24 mouse cellular contexts compared by ENCODE assay signal in genomic region chr10:19031875-19032274, GRCm38 (mm10). TPM values are rescaled to one million over a fixed set of nuclear protein-coding genes. Genes with fewer than 3 reads are reported as not detected.
A peak's percentile ranks its signal among the peaks of the same experiment; 100 is the strongest.
DNase-seq lines count a peak whose midpoint lies in the region; ATAC-seq and TF ChIP-seq lines count a peak whose summit lies in the region.
"Had no signal": no experiment of that assay in that cellular context is flagged by ENCODE, and none has a peak within 500 bp of the region (broad histone marks: within the 10 kb centered on the region; RNA-seq: fewer than 3 reads in every experiment).

No protein-coding gene starts in this region.

- no peaks in the 10 kb centered on the region for H3K27me3 ChIP-seq in forebrain, embryonic 14.5 days (replicated peaks; ENCODE audit: control insufficient read depth, insufficient read depth, low read length)
- H3K27me3 ChIP-seq in forebrain, embryonic 10.5 days (ENCODE audit: poor library complexity, severe bottlenecking) = no peaks in the 10 kb centered on the region
- H3K27me3 ChIP-seq in forebrain, embryonic 16.5 days (replicated peaks; ENCODE audit: control insufficient read depth, insufficient read depth, low read length) = no peaks in the 10 kb centered on the region
- no peaks in the 10 kb centered on the region for H3K27me3 ChIP-seq in forebrain, embryonic 11.5 days (ENCODE audit: control insufficient read depth, insufficient read depth, low read length)
- H3K27me3 ChIP-seq: CH12.LX; embryonic facial prominence, embryonic 13.5 days; embryonic facial prominence, embryonic 15.5 days; Patski had no signal

- peak; percentile 29 for DNase-seq in forebrain, embryonic 14.5 days (ENCODE audit: low spot score)
- no peak for DNase-seq in forebrain, embryonic 10.5 days (ENCODE audit: extremely low spot score, low spot score)
- no peak for DNase-seq in forebrain, embryonic 11.5 days (ENCODE audit: low spot score)
- DNase-seq in brain, embryonic 14.5 days (ENCODE audit: low read depth) = peak; percentile 31
- DNase-seq: adrenal gland, adult 8-10 months; adrenal gland, postnatal 14 days; adrenal gland, postnatal 36 days; B cell, adult 2 months; cerebellum, adult 11 months; cerebellum, adult 18-20 months; cerebellum, adult 8-10 months; cerebellum, adult 9-11 months; cerebellum, postnatal 14 days; cerebellum, postnatal 36 days; embryo, embryonic 11 days had no signal

- H3K36me3 ChIP-seq in forebrain, embryonic 14.5 days (ENCODE audit: control insufficient read depth, insufficient read depth, low read length) = no peaks in the 10 kb centered on the region
- H3K36me3 ChIP-seq in forebrain, embryonic 10.5 days (replicated peaks) = no peaks in the 10 kb centered on the region
- H3K36me3 ChIP-seq in forebrain, embryonic 16.5 days (ENCODE audit: control insufficient read depth, insufficient read depth) = no peaks in the 10 kb centered on the region
- no peaks in the 10 kb centered on the region for H3K36me3 ChIP-seq in forebrain, embryonic 11.5 days (ENCODE audit: control insufficient read depth, insufficient read depth, low read length)
- H3K36me3 ChIP-seq: embryonic facial prominence, embryonic 13.5 days; embryonic facial prominence, embryonic 15.5 days; G1E had no signal

- ATAC-seq in forebrain, embryonic 14.5 days = no peak
- ATAC-seq in forebrain, embryonic 16.5 days = peak; percentile 70
- ATAC-seq in forebrain, embryonic 11.5 days (replicated peaks; ENCODE audit: low FRiP score) = no peak
- ATAC-seq: activated CD4-positive, CD25-positive, alpha-beta regulatory T cell, adult 4 months; CD4-positive, CD25-positive, alpha-beta regulatory T cell, adult 4 months; Patski had no signal

- H3K27ac ChIP-seq in forebrain, embryonic 14.5 days (ENCODE audit: low read depth, low read length) = no peak overlapping the region
- H3K27ac ChIP-seq in forebrain, embryonic 10.5 days = no peak overlapping the region
- H3K27ac ChIP-seq in forebrain, embryonic 16.5 days (ENCODE audit: low read length) = no peak overlapping the region
- H3K27ac ChIP-seq in forebrain, embryonic 11.5 days (ENCODE audit: low read depth, low read length) = no peak overlapping the region
- H3K27ac ChIP-seq: embryonic facial prominence, embryonic 13.5 days; embryonic facial prominence, embryonic 15.5 days had no signal

- H3K4me2 ChIP-seq in forebrain, embryonic 14.5 days (ENCODE audit: low read length) = no peak overlapping the region
- no peak overlapping the region for H3K4me2 ChIP-seq in forebrain, embryonic 16.5 days (ENCODE audit: low read length)
- H3K4me2 ChIP-seq in forebrain, embryonic 11.5 days (ENCODE audit: low read depth, low read length, severe bottlenecking) = no peak overlapping the region
- H3K4me2 ChIP-seq: embryonic facial prominence, embryonic 13.5 days; embryonic facial prominence, embryonic 15.5 days had no signal

- H3K9me3 ChIP-seq in forebrain, embryonic 14.5 days (replicated peaks; ENCODE audit: control insufficient read depth, low read length) = no peaks in the 10 kb centered on the region
- no peaks in the 10 kb centered on the region for H3K9me3 ChIP-seq in forebrain, embryonic 10.5 days
- no peaks in the 10 kb centered on the region for H3K9me3 ChIP-seq in forebrain, embryonic 16.5 days (ENCODE audit: control insufficient read depth, low read length)
- H3K9me3 ChIP-seq in forebrain, embryonic 11.5 days (ENCODE audit: control insufficient read depth, low read length) = no peaks in the 10 kb centered on the region
- H3K9me3 ChIP-seq: embryonic facial prominence, embryonic 13.5 days; embryonic facial prominence, embryonic 15.5 days; G1E had no signal

- no peak overlapping the region for H3K4me3 ChIP-seq in forebrain, embryonic 14.5 days (ENCODE audit: low read depth, low read length)
- H3K4me3 ChIP-seq in forebrain, embryonic 10.5 days = no peak overlapping the region
- no peak overlapping the region for H3K4me3 ChIP-seq in forebrain, embryonic 16.5 days (replicated peaks; ENCODE audit: low read length)
- H3K4me3 ChIP-seq in forebrain, embryonic 11.5 days (ENCODE audit: low read depth, low read length) = no peak overlapping the region
- H3K4me3 ChIP-seq: embryonic facial prominence, embryonic 13.5 days; embryonic facial prominence, embryonic 15.5 days; erythroblast, embryonic 14.5 days had no signal

- TF ChIP-seq CTCF in brain, embryonic 14.5 days (IDR thresholded peaks at IDR 0.05; ENCODE audit: borderline replicate concordance, extremely low read depth, insufficient read depth, insufficient read length) = no peak

- H3K9ac ChIP-seq in forebrain, embryonic 14.5 days (ENCODE audit: low read length) = no peak overlapping the region
- no peak overlapping the region for H3K9ac ChIP-seq in forebrain, embryonic 16.5 days (replicated peaks; ENCODE audit: low read depth, low read length)
- H3K9ac ChIP-seq in forebrain, embryonic 11.5 days (ENCODE audit: low read length) = no peak overlapping the region
- H3K9ac ChIP-seq: embryonic facial prominence, embryonic 13.5 days; embryonic facial prominence, embryonic 15.5 days had no signal

- no peak for TF ChIP-seq POLR2A in brain, embryonic 14.5 days (IDR thresholded peaks at IDR 0.05; ENCODE audit: borderline replicate concordance, extremely low read depth, insufficient read depth, insufficient read length, poor library complexity, severe bottlenecking)

- H3K4me1 ChIP-seq in forebrain, embryonic 14.5 days (ENCODE audit: control insufficient read depth, insufficient read depth, low read length) = no peaks in the 10 kb centered on the region
- no peaks in the 10 kb centered on the region for H3K4me1 ChIP-seq in forebrain, embryonic 10.5 days
- H3K4me1 ChIP-seq in forebrain, embryonic 16.5 days (replicated peaks; ENCODE audit: control insufficient read depth, insufficient read depth, low read length) = 0 out of 2 replicates have a peak, but pooled peaks cover 4% of the 10 kb centered on the region
- no peaks in the 10 kb centered on the region for H3K4me1 ChIP-seq in forebrain, embryonic 11.5 days (replicated peaks; ENCODE audit: control insufficient read depth, insufficient read depth, low read length)
- H3K4me1 ChIP-seq: embryonic facial prominence, embryonic 13.5 days; embryonic facial prominence, embryonic 15.5 days had no signal

RNA-seq across cellular contexts. Expression of gene Tnfaip3, which starts 16.4 kb away (rescaled TPM):
- polyA plus RNA-seq in forebrain, embryonic 14.5 days (2014; fragmentation: Nextera tagmentation; extraction: Ambion mirVana) = 1.9 and 2.1 TPM in 2 replicates
- 1.00 and 1.1 TPM in 2 replicates for polyA plus RNA-seq in forebrain, embryonic 10.5 days (2016; fragmentation: Nextera tagmentation; extraction: Ambion mirVana)
- 2.5 and 2.9 TPM in 2 replicates for polyA plus RNA-seq in forebrain, embryonic 16.5 days (2015; fragmentation: Nextera tagmentation; extraction: Ambion mirVana)
- 1.2 and 1.5 TPM in 2 replicates for polyA plus RNA-seq in forebrain, embryonic 11.5 days (2014; fragmentation: Nextera tagmentation; extraction: Ambion mirVana)
- polyA plus RNA-seq in brain, embryonic 14.5 days (2012; rRNA removed) = 2.0 and 2.8 TPM in 2 replicates

Comparison
In these comparisons a context has a peak if more than half of its experiments do, and no peak if none do; other contexts are left out.
1. DNase-seq: peak in forebrain, embryonic 14.5 days (single experiment) and brain, embryonic 14.5 days (single experiment); none in forebrain, embryonic 10.5 days (single experiment) and forebrain, embryonic 11.5 days (single experiment).